Mouse (Mus musculus): Measurements from ENCODE around the gene Gm45521. TPM values are rescaled to one million over a fixed set of nuclear protein-coding genes. Genes with fewer than 3 reads are reported as not detected.
"Not testable (repeated sequence)": the region's sequence is repeated elsewhere in the genome, so short reads cannot be mapped to it uniquely, and the experiment has no call there.

Gm45521 gene
- total RNA-seq, 2 experiments from 2014 or later, result not detected

- intact Hi-C loops (cut with DNase I), result loop anchor here (1.0 kb wide), 1 partner anchor 26 kb away; no protein-coding TSS in a partner anchor
- DNase-seq (ENCODE audit: low spot score), result no peak
Measured at GRCm38 (mm10) chr14:7992158-7992557, 35.1 kb downstream of the Gm45521 start.

GRCm38 (mm10) chr14:7994271-7994767 lies 37.2 kb downstream of the Gm45521 start, which contains the start of gene Dnase1l3:
Gene Dnase1l3, minus strand, starts transcription at chr14:7994573.
- DNase-seq (ENCODE audit: low spot score), result no peak
- intact Hi-C loops (cut with DNase I), result no loop called here

- DNase-seq (ENCODE audit: low spot score), result peak; percentile 72
Measured at GRCm38 (mm10) chr14:7997255-7997696, 40.2 kb downstream of the Gm45521 start.

GRCm38 (mm10) chr14:7999030-7999429 lies 41.9 kb downstream of the Gm45521 start:
- no peak for DNase-seq (ENCODE audit: low spot score)
- intact Hi-C loops (cut with DNase I), result no loop called here

More at GRCm38 (mm10) chr14:7997255-7997696, 40.2 kb downstream of the Gm45521 start:
- intact Hi-C loops (cut with DNase I), result loop anchor here (1.0 kb wide), 2 partner anchors 46 to 180 kb away; partner anchors contain the start of gene Flnb

- DNase-seq (ENCODE audit: low spot score), result no peak
- intact Hi-C loops (cut with DNase I), result no loop called here
Measured at GRCm38 (mm10) chr14:7999435-7999834, 42.3 kb downstream of the Gm45521 start.

- no peak for DNase-seq (ENCODE audit: low spot score)
- intact Hi-C loops (cut with DNase I), result no loop called here
Measured at GRCm38 (mm10) chr14:8000247-8000646, 43.2 kb downstream of the Gm45521 start.

- intact Hi-C loops (cut with DNase I), result no loop called here
- DNase-seq (ENCODE audit: low spot score), result no peak
Measured at GRCm38 (mm10) chr14:8000831-8001685, 44.0 kb downstream of the Gm45521 start.

GRCm38 (mm10) chr14:8002432-8003092 lies 45.5 kb downstream of the Gm45521 start, which contains the start of gene Abhd6:
Gene Abhd6, plus strand, starts transcription at chr14:8002902.
- DNase-seq (ENCODE audit: low spot score), result peak; percentile 64
- intact Hi-C loops (cut with DNase I), result no loop called here

GRCm38 (mm10) chr14:8003093-8003670 lies 46.1 kb downstream of the Gm45521 start:
- intact Hi-C loops (cut with DNase I), result no loop called here
- DNase-seq (ENCODE audit: low spot score), result peak; percentile 3

GRCm38 (mm10) chr14:8003727-8004670 lies 46.9 kb downstream of the Gm45521 start:
- intact Hi-C loops (cut with DNase I), result no loop called here
- no peak for DNase-seq (ENCODE audit: low spot score)

GRCm38 (mm10) chr14:8006061-8006460 lies 49.0 kb downstream of the Gm45521 start:
- intact Hi-C loops (cut with DNase I); DNase-seq (ENCODE audit: low spot score): not testable (repeated sequence)

- intact Hi-C loops (cut with DNase I), result no loop called here
- DNase-seq (ENCODE audit: low spot score), result no peak
Measured at GRCm38 (mm10) chr14:8007084-8007483, 50.0 kb downstream of the Gm45521 start.

- intact Hi-C loops (cut with DNase I), result no loop called here
- DNase-seq (ENCODE audit: low spot score), result no peak
Measured at GRCm38 (mm10) chr14:8007486-8007885, 50.4 kb downstream of the Gm45521 start.

- intact Hi-C loops (cut with DNase I), result no loop called here
- no peak for DNase-seq (ENCODE audit: low spot score)
Measured at GRCm38 (mm10) chr14:8007923-8008322, 50.8 kb downstream of the Gm45521 start.

Other genes with a start within 250 kb of the Gm45521 start
- gene Gm26661, start 165.7 kb upstream of the Gm45521 start, total RNA-seq (2021), result not detected
- gene Flnb, start 139.3 kb upstream of the Gm45521 start, total RNA-seq (2021), result 10 to 100 TPM; 21.9 to 27.7 TPM
- under 1 TPM in 1 of 2 experiments, not detected in 1; 0.06 TPM for gene Dnase1l3, start 37.3 kb downstream of the Gm45521 start, total RNA-seq (2021)
- gene Abhd6, start 45.6 kb downstream of the Gm45521 start, total RNA-seq (2021), result 1 to 10 TPM; 7.3 to 8.1 TPM
- 10 to 100 TPM; 19.0 to 23.8 TPM for gene Rpp14, start 123.1 kb downstream of the Gm45521 start, total RNA-seq (2021)
- gene Pxk, start 140.9 kb downstream of the Gm45521 start, total RNA-seq (2021), result 10 to 100 TPM; 20.0 to 23.2 TPM
- 100 to 1,000 TPM; 896 to 959 TPM for gene Pdhb, start 215.7 kb downstream of the Gm45521 start, total RNA-seq (2021)